In genomic region chr2:179325242-179325641, GRCm38 (mm10) we compare ENCODE assay signal across 22 mouse cellular contexts.
"Had no signal": no experiment of that assay in that cellular context is flagged by ENCODE, and none has a peak within 500 bp of the region (broad histone marks: within the 10 kb centered on the region; RNA-seq: fewer than 3 reads in every experiment).

No protein-coding gene starts in this region.

- H3K4me2 ChIP-seq: heart, embryonic 12.5 days; hindbrain, embryonic 12.5 days; intestine, embryonic 15.5 days; limb, embryonic 12.5 days; liver, embryonic 11.5 days had no signal

- H3K9me3 ChIP-seq: heart, embryonic 10.5 days; hindbrain, embryonic 12.5 days; intestine, embryonic 15.5 days; limb, embryonic 10.5 days; limb, embryonic 12.5 days had no signal

- DNase-seq: gastrocnemius, postnatal 14 days; heart, adult 18-20 months; heart, postnatal 10 days; heart, postnatal 4 days; kidney, adult 18-20 months; kidney, adult 8-10 months; kidney, postnatal 10 days; kidney, postnatal 25 days; kidney, postnatal 4 days; liver had no signal

- ATAC-seq: inflammation-experienced regulatory T-cells, adult 6 months; intestine, embryonic 15.5 days; intestine, postnatal 0 days had no signal

- H3K27ac ChIP-seq: heart, embryonic 10.5 days; hindbrain, embryonic 10.5 days; hindbrain, embryonic 12.5 days; intestine, embryonic 15.5 days; layer of hippocampus, adult 2 months; left cerebral cortex, adult 2 months; limb, embryonic 10.5 days; limb, embryonic 12.5 days had no signal

- H3K4me3 ChIP-seq: heart, embryonic 10.5 days; heart, embryonic 12.5 days; hindbrain, embryonic 10.5 days; hindbrain, embryonic 12.5 days; intestine, embryonic 15.5 days; layer of hippocampus, adult 2 months; left cerebral cortex, adult 2 months; limb, embryonic 10.5 days; limb, embryonic 12.5 days had no signal

- H3K9ac ChIP-seq: heart, embryonic 12.5 days; hindbrain, embryonic 12.5 days; intestine, embryonic 15.5 days; limb, embryonic 12.5 days had no signal

- H3K27me3 ChIP-seq: heart, embryonic 12.5 days; hindbrain, embryonic 12.5 days; intestine, embryonic 15.5 days; limb, embryonic 12.5 days had no signal

- H3K4me1 ChIP-seq: heart, embryonic 10.5 days; heart, embryonic 12.5 days; hindbrain, embryonic 12.5 days; intestine, embryonic 15.5 days; limb, embryonic 10.5 days; limb, embryonic 12.5 days had no signal

- H3K36me3 ChIP-seq: heart, embryonic 10.5 days; heart, embryonic 12.5 days; hindbrain, embryonic 10.5 days; hindbrain, embryonic 12.5 days; intestine, embryonic 15.5 days; limb, embryonic 10.5 days; limb, embryonic 12.5 days had no signal
